Mouse (Mus musculus) intestine, postnatal 0 days (tissue): ENCODE results near the gene Slc7a4. TPM values are rescaled to one million over a fixed set of nuclear protein-coding genes. Genes with fewer than 3 reads are reported as not detected.

ENCODE experiments used
- ATAC-seq: fragments of 200-750 bp; cut with Nextera tagmentation; 2 replicates; pipeline ENCODE4 v1.8.0; 2017; ENCODE audit warnings: mild to moderate bottlenecking, moderate TSS enrichment, moderate library complexity
- H3K27ac ChIP-seq: fragments of 300-500 bp; sonication (generic); 2 replicates; pipeline ENCODE4 v1.5.1; 2014; ENCODE audit warnings: mild to moderate bottlenecking, low read depth, low read length, moderate library complexity
- H3K27me3 ChIP-seq: fragments of 300-500 bp; sonication (generic); replicated peaks from 2 replicates; pipeline ENCODE4 v1.6.1; 2014; ENCODE audit warnings: low read length, mixed read lengths; ENCODE audit not compliant: control insufficient read depth, insufficient read depth
- H3K36me3 ChIP-seq: fragments of 300-500 bp; sonication (generic); 2 replicates; pipeline ENCODE4 v1.6.1; 2014; ENCODE audit warnings: mild to moderate bottlenecking, moderate library complexity; ENCODE audit not compliant: control insufficient read depth, insufficient read depth
- H3K4me1 ChIP-seq: fragments of 300-500 bp; sonication (generic); replicated peaks from 2 replicates; pipeline ENCODE4 v1.6.1; 2014; ENCODE audit warnings: antibody characterized with exemption, low read length, mixed read lengths; ENCODE audit not compliant: control insufficient read depth, insufficient read depth
- H3K4me2 ChIP-seq: fragments of 300-500 bp; sonication (generic); replicated peaks from 2 replicates; pipeline ENCODE4 v1.6.1; 2014; ENCODE audit warnings: low read depth, mild to moderate bottlenecking, moderate library complexity
- H3K4me3 ChIP-seq: fragments of 300-500 bp; sonication (generic); 2 replicates; pipeline ENCODE4 v1.5.1; 2014; ENCODE audit warnings: low read depth, low read length
- H3K9ac ChIP-seq: fragments of 300-500 bp; sonication (generic); 2 replicates; pipeline ENCODE4 v1.6.1; 2014; ENCODE audit warnings: mild to moderate bottlenecking, low read depth, low read length
- H3K9me3 ChIP-seq: fragments of 300-500 bp; sonication (generic); 2 replicates; pipeline ENCODE4 v1.6.1; 2016; ENCODE audit warnings: mixed run types; ENCODE audit not compliant: control insufficient read depth
- CTCF ChIP-seq: sonication (generic); IDR thresholded peaks from 2 replicates; pipeline ENCODE4 v1.5.1; 2016; ENCODE audit warnings: low read depth, mild to moderate bottlenecking, control low read depth, antibody characterized with exemption, moderate library complexity
- WGBS: fragments of 180-500 bp; shearing (Covaris S2); extraction: QIAGEN DNeasy Blood & Tissue Kit; methylation state at CpG from one replicate; pipeline ENCODE4 v1.1.7; 2014; 5-methylcytosine and 5-hydroxymethylcytosine counted together
- polyA plus RNA-seq: library from polyadenylated mRNA; unstranded; fragments of >200 nt; fragmentation: Nextera tagmentation; extraction: Ambion mirVana; gene quantifications from 2 replicates; pipeline ENCODE4 v1.2.1, GENCODE M21; 2015

The Slc7a4 gene
- polyA plus RNA-seq, 1 experiment from 2014 or later, result 28.3 TPM

DNA sequence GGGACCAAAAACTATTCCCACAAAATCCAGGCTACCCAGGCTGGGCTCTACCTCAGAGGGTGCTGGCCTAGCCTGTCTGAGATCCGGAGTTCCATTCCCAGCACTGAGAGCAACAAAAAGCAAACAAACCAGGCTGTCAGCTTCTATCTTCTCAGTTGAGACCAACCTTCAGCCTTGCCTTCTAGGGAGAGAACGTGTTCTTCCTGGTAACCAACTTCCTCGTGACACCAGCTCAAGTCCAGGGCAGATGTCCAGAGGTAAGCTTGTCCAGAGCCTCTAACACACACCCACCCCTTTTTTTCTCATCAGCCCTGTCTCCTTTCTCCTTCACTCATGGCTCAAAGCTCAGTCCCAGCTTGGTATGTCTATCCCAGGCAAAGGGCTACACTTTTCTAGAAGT, 18.2 kb downstream of the Slc7a4 start:
- H3K27ac ChIP-seq, result no peak overlapping the region
- 30% methylated on average over 3 of the region's 3 CpGs for WGBS
- H3K4me2 ChIP-seq, result no peak overlapping the region
- no peaks in the 10 kb centered on the region for H3K27me3 ChIP-seq
- no peak for TF ChIP-seq CTCF
- no peak overlapping the region for H3K9ac ChIP-seq
- H3K4me1 ChIP-seq, result peaks cover 3% of the 10 kb centered on the region; the same call in 1 of the 2 replicates
- ATAC-seq, result peak; percentile 42; the same call in 1 of the 2 replicates
- H3K9me3 ChIP-seq, result no peaks in the 10 kb centered on the region
- no peak overlapping the region for H3K4me3 ChIP-seq
- no peaks in the 10 kb centered on the region for H3K36me3 ChIP-seq

DNA sequence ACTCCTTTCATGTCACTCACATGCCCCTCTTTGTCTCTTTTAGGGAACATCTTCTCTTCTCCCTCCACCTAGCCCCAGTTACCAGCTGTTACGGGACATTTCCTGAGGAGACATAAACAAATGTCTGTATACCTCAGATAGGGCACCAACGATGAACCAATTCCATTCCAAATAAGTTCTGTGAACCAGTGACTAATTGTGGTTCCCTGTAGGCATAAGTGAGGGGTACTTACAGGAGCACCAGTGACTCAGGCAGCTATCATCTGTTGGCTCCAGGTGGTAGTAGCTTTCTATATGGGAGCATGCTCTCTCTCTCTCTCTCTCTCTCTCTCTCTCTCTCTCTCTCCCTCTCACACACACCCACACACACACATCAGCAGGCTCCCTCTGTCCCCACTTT, 18.8 kb downstream of the Slc7a4 start:
- H3K36me3 ChIP-seq, result no peaks in the 10 kb centered on the region
- H3K9me3 ChIP-seq, result no peaks in the 10 kb centered on the region
- H3K27me3 ChIP-seq, result no peaks in the 10 kb centered on the region
- no peak overlapping the region for H3K27ac ChIP-seq
- no peak overlapping the region for H3K9ac ChIP-seq
- H3K4me1 ChIP-seq, result peaks cover 3% of the 10 kb centered on the region; the same call in 1 of the 2 replicates
- 70% methylated on average over 2 of the region's 2 CpGs for WGBS
- H3K4me3 ChIP-seq, result no peak overlapping the region
- TF ChIP-seq CTCF, result no peak
- no peak for ATAC-seq
- H3K4me2 ChIP-seq, result no peak overlapping the region

DNA sequence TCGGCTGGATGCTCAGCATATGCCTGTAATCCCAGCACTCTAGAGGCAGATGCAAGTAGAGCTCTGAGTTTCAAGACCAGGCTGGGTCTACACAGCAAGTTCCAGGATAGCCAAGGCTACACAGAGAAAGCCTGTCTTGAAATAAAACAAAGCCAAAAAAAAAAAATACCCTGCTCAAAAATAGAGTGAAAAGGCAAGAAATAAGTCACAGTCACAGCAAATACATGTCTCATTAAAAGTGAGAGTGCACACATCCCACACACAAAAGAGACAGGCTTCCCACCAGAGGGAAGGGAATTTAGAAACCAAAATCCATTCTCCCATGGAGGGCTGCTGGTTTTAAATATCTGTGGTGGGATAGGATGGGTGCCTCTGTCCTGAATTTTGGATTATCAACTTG, 19.4 kb downstream of the Slc7a4 start:
- Histone ChIP-seq H3K9me3 (no peaks in the 10 kb centered on the region), H3K4me2 (no peak overlapping the region), H3K9ac (no peak overlapping the region), H3K36me3 (no peaks in the 10 kb centered on the region), H3K27me3 (no peaks in the 10 kb centered on the region), H3K27ac (no peak overlapping the region), H3K4me1 (peaks cover 3% of the 10 kb centered on the region; the same call in 1 of the 2 replicates), H3K4me3 (no peak overlapping the region)
- ATAC-seq, result no peak
- no peak for TF ChIP-seq CTCF
- WGBS, result 32% methylated on average over 1 of the region's 1 CpGs

DNA sequence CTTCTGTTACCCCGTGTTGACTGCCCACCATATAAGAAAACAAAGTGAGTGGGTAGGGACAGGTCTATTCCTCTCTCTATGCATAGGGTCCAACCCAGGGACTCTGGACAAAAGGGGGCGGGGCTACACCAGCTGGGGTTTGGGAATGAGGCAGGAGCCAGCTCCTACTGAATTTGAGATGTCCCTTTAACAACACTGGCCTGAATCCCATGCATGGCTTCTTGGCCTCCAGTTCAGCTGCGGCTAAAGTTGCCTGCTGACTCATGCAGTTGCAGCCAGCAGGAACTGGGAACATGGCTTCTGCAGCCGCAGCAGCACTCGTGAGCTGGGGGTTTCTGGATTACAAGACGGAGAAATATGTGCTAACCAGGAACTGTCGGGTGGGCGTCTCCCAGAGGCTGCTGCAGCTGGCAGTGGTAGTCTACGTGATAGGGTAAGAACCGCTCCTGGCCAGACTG, 21.2 kb downstream of the Slc7a4 start, which contains the start of gene P2rx6:
P2rx6 (plus strand) TSS at position 135 of the 458 bp plus-strand sequence.
- WGBS, result 11% methylated on average over 10 of the region's 10 CpGs
- peak; percentile 8 for ATAC-seq
- Histone ChIP-seq H3K36me3 (no peaks in the 10 kb centered on the region), H3K4me3 (peak within 1 kb of the TSS; percentile 26), H3K27ac (peak within 1 kb of the TSS; percentile 57; the same call in 1 of the 2 replicates), H3K4me2 (peak within 1 kb of the TSS; percentile 59), H3K27me3 (no peaks in the 10 kb centered on the region), H3K4me1 (peaks cover 3% of the 10 kb centered on the region), H3K9ac (peak within 1 kb of the TSS; percentile 40; the same call in 1 of the 2 replicates), H3K9me3 (no peaks in the 10 kb centered on the region)
- TF ChIP-seq CTCF, result no peak

DNA sequence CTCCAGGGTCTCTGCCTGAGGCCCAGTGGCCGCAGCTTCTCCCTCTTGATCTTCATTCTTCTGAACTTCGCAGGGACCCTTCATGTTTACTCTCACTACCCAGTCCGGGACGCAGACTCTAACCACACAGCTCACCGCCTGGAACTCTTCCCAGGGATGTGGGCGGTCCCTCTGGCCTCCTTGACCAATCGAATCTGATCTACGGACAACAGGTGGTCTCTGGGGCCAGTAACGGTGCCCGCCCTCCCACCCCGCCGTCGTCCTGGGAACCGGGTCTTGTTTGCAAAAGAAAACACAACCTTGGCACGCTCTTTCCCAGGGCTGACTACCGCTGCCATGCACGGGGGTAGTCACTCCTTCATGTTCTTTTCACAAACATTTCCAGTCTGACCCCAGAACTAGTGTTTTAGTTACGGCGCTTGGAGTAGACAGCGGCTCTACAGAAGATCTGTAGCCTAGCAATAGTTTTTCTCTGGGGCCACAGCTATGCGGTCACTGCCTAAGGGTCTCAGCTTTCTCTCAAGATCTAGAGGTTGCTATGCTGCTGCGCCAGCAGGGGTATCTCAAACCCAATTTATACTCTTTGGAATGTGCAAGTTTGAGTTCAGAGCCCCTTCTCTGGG, 21.8 kb downstream of the Slc7a4 start, which contains the start of gene Lrrc74b:
Lrrc74b (minus strand) TSS at position 120 of the 623 bp plus-strand sequence.
- peak within 1 kb of the TSS; percentile 26 for H3K4me3 ChIP-seq
- WGBS, result 3% methylated on average over 22 of the region's 22 CpGs
- H3K4me2 ChIP-seq, result peak within 1 kb of the TSS; percentile 59
- peak within 1 kb of the TSS; percentile 57; the same call in 1 of the 2 replicates for H3K27ac ChIP-seq
- H3K9ac ChIP-seq, result peak within 1 kb of the TSS; percentile 40; the same call in 1 of the 2 replicates
- ATAC-seq, result peak; percentile 60
- H3K27me3 ChIP-seq, result no peaks in the 10 kb centered on the region
- H3K4me1 ChIP-seq, result peaks cover 3% of the 10 kb centered on the region
- TF ChIP-seq CTCF, result no peak
- no peaks in the 10 kb centered on the region for H3K9me3 ChIP-seq
- H3K36me3 ChIP-seq, result no peaks in the 10 kb centered on the region

DNA sequence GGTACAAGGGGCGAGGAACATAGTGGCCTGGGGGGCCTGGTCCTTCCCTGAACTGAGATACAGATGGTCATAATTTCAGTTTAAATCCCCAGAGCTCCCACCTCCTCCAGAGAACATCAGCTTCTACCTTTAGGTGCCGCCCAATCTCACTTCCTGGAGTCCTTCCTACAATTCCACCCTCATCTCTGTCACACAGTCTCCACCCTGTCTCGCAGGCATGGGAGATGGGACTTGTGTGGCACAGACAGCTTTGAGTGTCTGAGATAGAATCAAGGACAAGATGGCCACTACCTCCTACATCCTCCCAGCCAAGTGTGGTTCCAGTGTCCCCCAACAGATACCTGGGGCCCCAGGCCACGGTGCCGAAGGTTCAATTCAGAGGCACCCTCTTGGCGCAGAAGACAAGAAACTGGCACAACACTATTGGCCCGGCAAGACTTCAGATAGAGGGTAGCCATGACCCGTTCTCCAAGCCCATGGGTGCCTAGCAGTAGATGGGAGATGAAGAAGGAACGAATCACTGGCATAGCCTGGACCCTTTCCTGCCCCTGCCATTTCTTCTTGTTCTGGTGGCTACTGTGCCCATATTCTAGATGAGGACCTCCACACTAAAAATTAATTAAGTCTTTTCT, 23.5 kb downstream of the Slc7a4 start:
- no peak overlapping the region for H3K4me3 ChIP-seq
- H3K4me2 ChIP-seq, result peak overlapping the region; percentile 51
- ATAC-seq, result no peak

More for the DNA sequence above, 23.5 kb downstream of the Slc7a4 start:
- WGBS, result 75% methylated on average over 9 of the region's 9 CpGs
- no peak overlapping the region for H3K27ac ChIP-seq
- H3K36me3 ChIP-seq, result no peaks in the 10 kb centered on the region
- H3K9ac ChIP-seq, result 0 out of 2 replicates have a peak overlapping the region, but pooled peaks have one; percentile 18
- H3K4me1 ChIP-seq, result peaks cover under 1% of the 10 kb centered on the region
- H3K27me3 ChIP-seq, result no peaks in the 10 kb centered on the region
- no peak for TF ChIP-seq CTCF
- H3K9me3 ChIP-seq, result no peaks in the 10 kb centered on the region
